Mouse (Mus musculus) kidney, adult 2 months (tissue): ENCODE results near the gene 1810010H24Rik. TPM values are rescaled to one million over a fixed set of nuclear protein-coding genes. Genes with fewer than 3 reads are reported as not detected.
"Not testable (repeated sequence)": the region's sequence is repeated elsewhere in the genome, so short reads cannot be mapped to it uniquely, and the experiment has no call there.

Experiments
- DNase-seq: peaks from one replicate; pipeline ENCODE4 v3.0.0; 2021
- H3K27ac ChIP-seq: fragments of 200-500 bp; 2 replicates; pipeline ENCODE4 v1.5.1; 2012; ENCODE audit warnings: low read depth, low read length, control low read depth, inconsistent platforms; ENCODE audit not compliant: insufficient read depth
- H3K27me3 ChIP-seq: fragments of 200-500 bp; replicated peaks from 2 replicates; pipeline ENCODE4 v1.6.1; 2012; ENCODE audit warnings: mild to moderate bottlenecking, moderate library complexity, low read length, inconsistent platforms; ENCODE audit not compliant: control insufficient read depth, insufficient read depth
- H3K36me3 ChIP-seq: fragments of 200-500 bp; 2 replicates; pipeline ENCODE4 v1.6.1; 2012; ENCODE audit warnings: mild to moderate bottlenecking, moderate library complexity, low read length, inconsistent platforms; ENCODE audit not compliant: control insufficient read depth, insufficient read depth
- H3K4me1 ChIP-seq: fragments of 200-500 bp; 2 replicates; pipeline ENCODE4 v1.6.1; 2011; ENCODE audit warnings: low read length; ENCODE audit not compliant: control insufficient read depth, insufficient read depth
- H3K4me3 ChIP-seq: fragments of 200-500 bp; 2 replicates; pipeline ENCODE4 v1.5.1; 2011; ENCODE audit warnings: mild to moderate bottlenecking, low read depth, low read length, control low read depth; ENCODE audit not compliant: insufficient read depth
- CTCF ChIP-seq: fragments of 200-500 bp; conservative IDR thresholded peaks from 2 replicates; pipeline ENCODE4 v1.5.1; 2011; ENCODE audit warnings: low read depth, mild to moderate bottlenecking, control low read depth, low read length, moderate library complexity, mixed read lengths; ENCODE audit not compliant: insufficient read depth, insufficient read length
- POLR2A ChIP-seq: fragments of 200-500 bp; IDR thresholded peaks from one replicate; pipeline ENCODE4 v1.6.1; 2011; ENCODE audit warnings: low read depth, low read length, control low read depth
- WGBS: fragments of 180-500 bp; shearing (Covaris S2); methylation state at CpG from one replicate; pipeline ENCODE4 v1.1.7; 2018; 5-methylcytosine and 5-hydroxymethylcytosine counted together
- polyA plus RNA-seq: library from polyadenylated mRNA; depleted of rRNA; stranded (reverse); fragments of >200 nt; gene quantifications from 2 replicates; pipeline ENCODE4 v1.2.3, GENCODE M21; 2012

The 1810010H24Rik gene
- polyA plus RNA-seq, 1 experiment = 1.8 TPM

- DNase-seq = no peak
- Histone ChIP-seq H3K4me1 (peaks cover 7% of the 10 kb centered on the region), H3K36me3 (no peaks in the 10 kb centered on the region), H3K27me3 (no peaks in the 10 kb centered on the region), H3K27ac (no peak overlapping the region), H3K4me3 (no peak overlapping the region)
- 83% methylated on average over 11 of the region's 11 CpGs for WGBS
- TF ChIP-seq POLR2A (no peak), CTCF (no peak)
Observed at GRCm38 (mm10) chr11:107014020-107014585, 11.4 kb upstream of the 1810010H24Rik start.

- DNase-seq = peak; percentile 36
- peak; percentile 25; the same call in 1 of the 2 replicates for TF ChIP-seq CTCF
- TF ChIP-seq POLR2A = no peak
- WGBS = 33% methylated on average over 14 of the region's 14 CpGs
- Histone ChIP-seq H3K27me3 (no peaks in the 10 kb centered on the region), H3K27ac (no peak overlapping the region), H3K36me3 (no peaks in the 10 kb centered on the region), H3K4me3 (no peak overlapping the region), H3K4me1 (peaks cover 7% of the 10 kb centered on the region)
Observed at GRCm38 (mm10) chr11:107014597-107015309, 10.7 kb upstream of the 1810010H24Rik start.

- not testable (repeated sequence) for H3K36me3 ChIP-seq, DNase-seq, H3K27ac ChIP-seq, H3K4me1 ChIP-seq, H3K27me3 ChIP-seq, H3K4me3 ChIP-seq
- 79% methylated on average over 11 of the region's 11 CpGs for WGBS
Observed at GRCm38 (mm10) chr11:107015535-107016187, 9.8 kb upstream of the 1810010H24Rik start.

GRCm38 (mm10) chr11:107016893-107017292, 8.6 kb upstream of the 1810010H24Rik start:
- H3K4me3 ChIP-seq = no peak overlapping the region
- TF ChIP-seq POLR2A = no peak
- no peak for TF ChIP-seq CTCF
- WGBS = 38% methylated on average over 1 of the region's 1 CpGs
- DNase-seq = peak; percentile 87
- peaks cover 4% of the 10 kb centered on the region; the same call in 1 of the 2 replicates for H3K4me1 ChIP-seq
- no peaks in the 10 kb centered on the region for H3K27me3 ChIP-seq
- H3K36me3 ChIP-seq = no peaks in the 10 kb centered on the region
- no peak overlapping the region for H3K27ac ChIP-seq

GRCm38 (mm10) chr11:107017339-107017886, 8.1 kb upstream of the 1810010H24Rik start:
- Histone ChIP-seq H3K4me1 (peaks cover 4% of the 10 kb centered on the region; the same call in 1 of the 2 replicates), H3K27me3 (no peaks in the 10 kb centered on the region), H3K4me3 (no peak overlapping the region), H3K27ac (no peak overlapping the region), H3K36me3 (no peaks in the 10 kb centered on the region)
- no peak for DNase-seq
- 50% methylated on average over 6 of the region's 6 CpGs for WGBS
- TF ChIP-seq POLR2A (no peak), CTCF (no peak)

GRCm38 (mm10) chr11:107018606-107019005, 6.9 kb upstream of the 1810010H24Rik start:
- Histone ChIP-seq H3K27ac (no peak overlapping the region), H3K27me3 (no peaks in the 10 kb centered on the region), H3K36me3 (no peaks in the 10 kb centered on the region), H3K4me1 (peaks cover 4% of the 10 kb centered on the region; the same call in 1 of the 2 replicates), H3K4me3 (no peak overlapping the region)
- TF ChIP-seq POLR2A (no peak), CTCF (peak; percentile 60)
- peak; percentile 48 for DNase-seq
- WGBS = 33% methylated on average over 8 of the region's 8 CpGs

GRCm38 (mm10) chr11:107019318-107019717, 6.2 kb upstream of the 1810010H24Rik start:
- Histone ChIP-seq H3K4me3 (no peak overlapping the region), H3K27me3 (no peaks in the 10 kb centered on the region), H3K27ac (no peak overlapping the region), H3K4me1 (peaks cover 4% of the 10 kb centered on the region; the same call in 1 of the 2 replicates), H3K36me3 (no peaks in the 10 kb centered on the region)
- DNase-seq = no peak
- TF ChIP-seq CTCF (no peak), POLR2A (no peak)
- WGBS = 91% methylated on average over 4 of the region's 4 CpGs

GRCm38 (mm10) chr11:107019722-107020121, 5.8 kb upstream of the 1810010H24Rik start:
- not testable (repeated sequence) for H3K27me3 ChIP-seq, DNase-seq, H3K27ac ChIP-seq, H3K36me3 ChIP-seq, H3K4me1 ChIP-seq, H3K4me3 ChIP-seq
- 94% methylated on average over 5 of the region's 5 CpGs for WGBS
